Mouse (Mus musculus) frontal cortex, postnatal 14 days (tissue): ENCODE measurements around the gene Slc44a5.
"Not testable (repeated sequence)": the region's sequence is repeated elsewhere in the genome, so short reads cannot be mapped to it uniquely, and the experiment has no call there.

Experiments used
- DNase-seq, 2 experiments: peaks; one replicate each; pipeline ENCODE4 v3.0.0; 2022; ENCODE audit warnings: low spot score in 2 of 2

Gene Slc44a5

GRCm38 (mm10) chr3:154215309-154215708 is 242.1 kb downstream of the Slc44a5 start:
- DNase-seq: no peak

GRCm38 (mm10) chr3:154215779-154216178 is 242.5 kb downstream of the Slc44a5 start:
- DNase-seq: no peak

- DNase-seq: no peak
Measured at GRCm38 (mm10) chr3:154222141-154222591, 248.9 kb downstream of the Slc44a5 start.

GRCm38 (mm10) chr3:154222688-154223087 is 249.5 kb downstream of the Slc44a5 start:
- DNase-seq: no peak

- peak; percentile 46 to 81 for DNase-seq
Measured at GRCm38 (mm10) chr3:154226100-154226752, 253.0 kb downstream of the Slc44a5 start.

GRCm38 (mm10) chr3:154244932-154245331 is 271.7 kb downstream of the Slc44a5 start:
- no peak for DNase-seq

GRCm38 (mm10) chr3:154251486-154251885 is 278.2 kb downstream of the Slc44a5 start:
- DNase-seq: no peak

GRCm38 (mm10) chr3:154252219-154252618 is 279.0 kb downstream of the Slc44a5 start:
- no peak for DNase-seq

- not testable (repeated sequence) for DNase-seq
Measured at GRCm38 (mm10) chr3:154254187-154254586, 281.0 kb downstream of the Slc44a5 start.

- DNase-seq: no peak
Measured at GRCm38 (mm10) chr3:154257312-154257711, 284.1 kb downstream of the Slc44a5 start.

- DNase-seq: no peak
Measured at GRCm38 (mm10) chr3:154268313-154268712, 295.1 kb downstream of the Slc44a5 start.

- peak; percentile 52 to 83 for DNase-seq
Measured at GRCm38 (mm10) chr3:154269757-154270366, 296.6 kb downstream of the Slc44a5 start.

- DNase-seq: no peak
Measured at GRCm38 (mm10) chr3:154274681-154275080, 301.4 kb downstream of the Slc44a5 start.

GRCm38 (mm10) chr3:154284260-154284659 is 311.0 kb downstream of the Slc44a5 start:
- no peak for DNase-seq

GRCm38 (mm10) chr3:154285351-154285750 is 312.1 kb downstream of the Slc44a5 start:
- no peak for DNase-seq

- no peak for DNase-seq
Measured at GRCm38 (mm10) chr3:154287217-154287616, 314.0 kb downstream of the Slc44a5 start.

- DNase-seq: no peak
Measured at GRCm38 (mm10) chr3:154288429-154289069, 315.3 kb downstream of the Slc44a5 start.

- DNase-seq: no peak
Measured at GRCm38 (mm10) chr3:154290351-154290750, 317.1 kb downstream of the Slc44a5 start.

- no peak for DNase-seq
Measured at GRCm38 (mm10) chr3:154292126-154292525, 318.9 kb downstream of the Slc44a5 start.

- peak in 1 of 2 experiments; percentile 11 for DNase-seq
Measured at GRCm38 (mm10) chr3:154293839-154294490, 320.7 kb downstream of the Slc44a5 start.

GRCm38 (mm10) chr3:154294924-154295834 is 321.9 kb downstream of the Slc44a5 start:
- no peak for DNase-seq
